Mouse (Mus musculus) G1E (cell line): ENCODE results near the gene Anapc2. TPM values are rescaled to one million over a fixed set of nuclear protein-coding genes. Genes with fewer than 3 reads are reported as not detected.

ENCODE experiments used
- ATAC-seq: 2 replicates; pipeline ENCODE4 v1.8.0; 2016; ENCODE audit warnings: mild to moderate bottlenecking; ENCODE audit not compliant: insufficient number of reproducible peaks, poor library complexity, low FRiP score, severe bottlenecking; ENCODE audit errors: extremely low read depth
- DNase-seq: peaks from one replicate; pipeline ENCODE4 v3.0.0; 2012; ENCODE audit warnings: low spot score
- H3K27me3 ChIP-seq: 2 replicates; pipeline ENCODE4 v1.6.1; 2012; ENCODE audit warnings: mild to moderate bottlenecking, low read length, inconsistent platforms; ENCODE audit not compliant: insufficient read depth
- H3K36me3 ChIP-seq: replicated peaks from 2 replicates; pipeline ENCODE3; 2012; ENCODE audit warnings: mild to moderate bottlenecking, inconsistent platforms
- H3K4me1 ChIP-seq: 2 replicates; pipeline ENCODE4 v1.6.1; 2012; ENCODE audit warnings: low read depth, low read length, inconsistent platforms, mixed read lengths; ENCODE audit not compliant: insufficient read depth
- H3K4me3 ChIP-seq: 2 replicates; pipeline ENCODE4 v1.5.1; 2012; ENCODE audit warnings: low read depth, mild to moderate bottlenecking, inconsistent platforms, low read length, moderate library complexity, mixed read lengths
- H3K9me3 ChIP-seq: replicated peaks from 2 replicates; pipeline ENCODE4 v1.6.1; 2012; ENCODE audit warnings: inconsistent platforms
- CTCF ChIP-seq: IDR thresholded peaks from 2 replicates; pipeline ENCODE4 v1.5.1; 2012; ENCODE audit warnings: low read depth, low read length, inconsistent platforms, mixed read lengths
- GATA1 ChIP-seq: IDR thresholded peaks from 2 replicates; pipeline ENCODE4 v1.6.1; 2012; ENCODE audit warnings: borderline replicate concordance, low read length, inconsistent platforms, mixed read lengths
- GATA2 ChIP-seq: IDR thresholded peaks from 2 replicates; pipeline ENCODE4 v1.6.1; 2012; ENCODE audit warnings: low read depth, low read length, inconsistent platforms, borderline replicate concordance
- POLR2AphosphoS5 ChIP-seq: IDR thresholded peaks from 2 replicates; pipeline ENCODE4 v1.6.1; 2012; ENCODE audit warnings: low read depth, low read length, inconsistent platforms; ENCODE audit not compliant: insufficient replicate concordance
- TAL1 ChIP-seq: conservative IDR thresholded peaks from 2 replicates; pipeline ENCODE4 v1.6.1; 2012; ENCODE audit warnings: low read depth, low read length, inconsistent platforms, mixed read lengths
- polyA plus RNA-seq: library from polyadenylated mRNA; stranded (reverse); fragments of >175 nt; gene quantifications from 2 replicates; pipeline ENCODE4 v1.2.3, GENCODE M21; 2012
- total RNA-seq, 2 experiments: library from RNA; stranded (forward) in 1 of 2; stranded (reverse) in 1 of 2; fragments of 200-1000 nt in 1 of 2; fragments of >200 nt in 1 of 2; fragmentation: Nextera tagmentation in 1 of 2; gene quantifications; 2 replicates each; pipeline ENCODE4 v1.2.3; 2014 to 2017

The Anapc2 gene
- total and polyA plus RNA-seq, 3 experiments, result 19.7 to 50.3 (median 25.3) TPM

- H3K36me3 ChIP-seq, result peaks cover 32% of the 10 kb centered on the region
- peaks cover 49% of the 10 kb centered on the region for H3K27me3 ChIP-seq
- peaks cover 26% of the 10 kb centered on the region for H3K4me1 ChIP-seq
- DNase-seq, result no peak
- no peaks in the 10 kb centered on the region for H3K9me3 ChIP-seq
- H3K4me3 ChIP-seq, result no peak overlapping the region
- ATAC-seq, result no peak
- no peak for TF ChIP-seq CTCF
- no peak for TF ChIP-seq TAL1
- TF ChIP-seq POLR2AphosphoS5, result no peak
- TF ChIP-seq GATA1, result no peak
- TF ChIP-seq GATA2, result no peak
Observed at GRCm38 (mm10) chr2:25288734-25289345, 16.6 kb downstream of the Anapc2 start.

- no peaks in the 10 kb centered on the region for H3K9me3 ChIP-seq
- no peak for ATAC-seq
- peaks cover 24% of the 10 kb centered on the region for H3K36me3 ChIP-seq
- H3K4me3 ChIP-seq, result peak within 1 kb of the TSS; percentile 20; the same call in 1 of the 2 replicates
- H3K4me1 ChIP-seq, result peaks cover 26% of the 10 kb centered on the region
- TF ChIP-seq CTCF, result no peak
- TF ChIP-seq TAL1, result no peak
- no peak for TF ChIP-seq GATA1
- no peak for TF ChIP-seq POLR2AphosphoS5
- TF ChIP-seq GATA2, result no peak
- peaks cover 57% of the 10 kb centered on the region for H3K27me3 ChIP-seq
- no peak for DNase-seq
Observed at GRCm38 (mm10) chr2:25289651-25290050, 17.4 kb downstream of the Anapc2 start, which contains the start of gene Lrrc26. TSS of gene Lrrc26 (plus strand) at chr2:25289915.

- no peak for TF ChIP-seq GATA1
- no peak for TF ChIP-seq CTCF
- TF ChIP-seq GATA2, result no peak
- Histone ChIP-seq H3K4me3 (peak overlapping the region; percentile 20; the same call in 1 of the 2 replicates), H3K4me1 (peaks cover 26% of the 10 kb centered on the region), H3K27me3 (peaks cover 63% of the 10 kb centered on the region), H3K36me3 (peaks cover 18% of the 10 kb centered on the region), H3K9me3 (no peaks in the 10 kb centered on the region)
- DNase-seq, result no peak
- ATAC-seq, result no peak
Observed at GRCm38 (mm10) chr2:25290101-25290815, 18.0 kb downstream of the Anapc2 start.

GRCm38 (mm10) chr2:25290816-25291130 is 18.5 kb downstream of the Anapc2 start:
- Histone ChIP-seq H3K4me1 (peaks cover 26% of the 10 kb centered on the region), H3K9me3 (no peaks in the 10 kb centered on the region), H3K36me3 (peaks cover 13% of the 10 kb centered on the region), H3K4me3 (no peak overlapping the region), H3K27me3 (peaks cover 69% of the 10 kb centered on the region)
- no peak for ATAC-seq
- no peak for DNase-seq
- TF ChIP-seq POLR2AphosphoS5, result no peak
- no peak for TF ChIP-seq TAL1
- no peak for TF ChIP-seq GATA2
- TF ChIP-seq GATA1, result no peak
- TF ChIP-seq CTCF, result no peak

GRCm38 (mm10) chr2:25291184-25292053 is 19.1 kb downstream of the Anapc2 start:
- Histone ChIP-seq H3K4me3 (no peak overlapping the region), H3K4me1 (peaks cover 26% of the 10 kb centered on the region), H3K27me3 (peaks cover 75% of the 10 kb centered on the region), H3K36me3 (peaks cover 6% of the 10 kb centered on the region), H3K9me3 (no peaks in the 10 kb centered on the region)
- DNase-seq, result no peak
- TF ChIP-seq POLR2AphosphoS5 (no peak), TAL1 (no peak), GATA1 (no peak), CTCF (no peak), GATA2 (no peak)
- ATAC-seq, result no peak
